Mouse (Mus musculus) heart, embryonic 14.5 days (tissue): ENCODE data around the gene Negr1. TPM values are rescaled to one million over a fixed set of nuclear protein-coding genes. Genes with fewer than 3 reads are reported as not detected.

Experiments used
- ATAC-seq: fragments of 200-750 bp; cut with Nextera tagmentation; 2 replicates; pipeline ENCODE4 v1.8.0; 2017; ENCODE audit warnings: low read depth, moderate TSS enrichment; ENCODE audit not compliant: insufficient number of reproducible peaks, insufficient read depth, low FRiP score
- H3K27ac ChIP-seq, 2 experiments: fragments of 200-500 bp in 1 of 2; fragments of 300-500 bp in 1 of 2; sonication (generic) in 1 of 2; replicated peaks in 1 of 2; 2 replicates each; pipeline ENCODE4 v1.5.1; 2012 to 2014; ENCODE audit warnings: low read depth in 2 of 2, low read length in 2 of 2, control low read depth in 1 of 2, mild to moderate bottlenecking in 1 of 2, mixed read lengths in 1 of 2; ENCODE audit not compliant: control insufficient read depth in 1 of 2, insufficient read depth in 1 of 2
- H3K27me3 ChIP-seq: fragments of 300-500 bp; sonication (generic); 2 replicates; pipeline ENCODE4 v1.6.1; 2014; ENCODE audit warnings: mild to moderate bottlenecking, low read length, control low read depth; ENCODE audit not compliant: control insufficient read depth, insufficient read depth
- H3K36me3 ChIP-seq: fragments of 300-500 bp; sonication (generic); 2 replicates; pipeline ENCODE4 v1.6.1; 2014; ENCODE audit warnings: mild to moderate bottlenecking, control low read depth, low read length, mixed read lengths; ENCODE audit not compliant: control insufficient read depth, insufficient read depth
- H3K4me1 ChIP-seq, 2 experiments: fragments of 200-500 bp in 1 of 2; fragments of 300-500 bp in 1 of 2; sonication (generic) in 1 of 2; 2 replicates each; pipeline ENCODE4 v1.6.1; 2012 to 2014; ENCODE audit warnings: low read length in 2 of 2, control low read depth in 1 of 2, mixed read lengths in 1 of 2; ENCODE audit not compliant: control insufficient read depth in 2 of 2, insufficient read depth in 2 of 2
- H3K4me2 ChIP-seq: fragments of 300-500 bp; sonication (generic); 2 replicates; pipeline ENCODE4 v1.6.1; 2014; ENCODE audit warnings: mild to moderate bottlenecking, low read length
- H3K4me3 ChIP-seq, 2 experiments: fragments of 200-500 bp in 1 of 2; fragments of 300-500 bp in 1 of 2; sonication (generic) in 1 of 2; 2 replicates each; pipeline ENCODE4 v1.5.1; 2012 to 2014; ENCODE audit warnings: low read length in 2 of 2, mild to moderate bottlenecking in 2 of 2, control low read depth in 1 of 2, low read depth in 1 of 2, moderate library complexity in 1 of 2; ENCODE audit not compliant: control insufficient read depth in 1 of 2, insufficient read depth in 1 of 2
- H3K9ac ChIP-seq: fragments of 300-500 bp; sonication (generic); 2 replicates; pipeline ENCODE4 v1.6.1; 2014; ENCODE audit warnings: mild to moderate bottlenecking, low read length
- H3K9me3 ChIP-seq: fragments of 300-500 bp; sonication (generic); 2 replicates; pipeline ENCODE4 v1.6.1; 2016; ENCODE audit warnings: low read length, control low read depth; ENCODE audit not compliant: control insufficient read depth
- WGBS: fragments of 180-500 bp; shearing (Covaris S2); extraction: QIAGEN DNeasy Blood & Tissue Kit; methylation state at CpG from one replicate; pipeline ENCODE4 v1.1.7; 2014; 5-methylcytosine and 5-hydroxymethylcytosine counted together
- polyA plus RNA-seq: library from polyadenylated mRNA; unstranded; fragments of >200 nt; fragmentation: Nextera tagmentation; extraction: Ambion mirVana; gene quantifications from 2 replicates; pipeline ENCODE4 v1.2.1, GENCODE M21; 2014

Gene Negr1
- polyA plus RNA-seq, 1 experiment from 2014 or later, result 2.4 TPM

GRCm38 (mm10) chr3:156698687-156699086 lies 137.1 kb downstream of the Negr1 start:
- Histone ChIP-seq H3K27ac (no peak overlapping the region), H3K4me3 (no peak overlapping the region), H3K9ac (no peak overlapping the region), H3K27me3 (no peaks in the 10 kb centered on the region), H3K36me3 (no peaks in the 10 kb centered on the region), H3K9me3 (no peaks in the 10 kb centered on the region), H3K4me1 (no peaks in the 10 kb centered on the region), H3K4me2 (no peak overlapping the region)
- 81% methylated on average over 1 of the region's 1 CpGs for WGBS
- no peak for ATAC-seq

GRCm38 (mm10) chr3:156703241-156703640 lies 141.6 kb downstream of the Negr1 start:
- H3K4me1 ChIP-seq, result no peaks in the 10 kb centered on the region
- H3K9ac ChIP-seq, result no peak overlapping the region
- no peaks in the 10 kb centered on the region for H3K27me3 ChIP-seq
- H3K36me3 ChIP-seq, result no peaks in the 10 kb centered on the region
- ATAC-seq, result no peak
- H3K9me3 ChIP-seq, result no peaks in the 10 kb centered on the region
- H3K4me2 ChIP-seq, result no peak overlapping the region
- no peak overlapping the region for H3K27ac ChIP-seq
- WGBS, result 57% methylated on average over 1 of the region's 1 CpGs
- no peak overlapping the region for H3K4me3 ChIP-seq

- Histone ChIP-seq H3K9ac (no peak overlapping the region), H3K9me3 (no peaks in the 10 kb centered on the region), H3K4me3 (no peak overlapping the region), H3K27me3 (no peaks in the 10 kb centered on the region), H3K4me2 (no peak overlapping the region), H3K27ac (no peak overlapping the region), H3K4me1 (peaks cover 2 to 6% of the 10 kb centered on the region in 2 experiments; a peak in 3 of 4 replicates), H3K36me3 (no peaks in the 10 kb centered on the region)
- 57% methylated on average over 5 of the region's 5 CpGs for WGBS
- ATAC-seq, result no peak
Observed at GRCm38 (mm10) chr3:156710240-156710639, 148.6 kb downstream of the Negr1 start.

- H3K4me1 ChIP-seq, result peaks cover 2 to 6% of the 10 kb centered on the region in 2 experiments; a peak in 3 of 4 replicates
- WGBS, result 45% methylated on average over 4 of the region's 4 CpGs
- H3K4me3 ChIP-seq, result no peak overlapping the region
- no peak overlapping the region for H3K4me2 ChIP-seq
- H3K27ac ChIP-seq, result no peak overlapping the region
- H3K9me3 ChIP-seq, result no peaks in the 10 kb centered on the region
- ATAC-seq, result peak; percentile 47; the same call in 1 of the 2 replicates
- H3K36me3 ChIP-seq, result no peaks in the 10 kb centered on the region
- H3K27me3 ChIP-seq, result no peaks in the 10 kb centered on the region
- no peak overlapping the region for H3K9ac ChIP-seq
Observed at GRCm38 (mm10) chr3:156710693-156711092, 149.1 kb downstream of the Negr1 start.

GRCm38 (mm10) chr3:156736335-156736734 lies 174.7 kb downstream of the Negr1 start:
- ATAC-seq, result no peak
- H3K9ac ChIP-seq, result no peak overlapping the region
- H3K4me1 ChIP-seq, result no peaks in the 10 kb centered on the region

GRCm38 (mm10) chr3:156739529-156739928 lies 177.9 kb downstream of the Negr1 start:
- Histone ChIP-seq H3K9ac (no peak overlapping the region), H3K9me3 (no peaks in the 10 kb centered on the region), H3K36me3 (no peaks in the 10 kb centered on the region), H3K27me3 (no peaks in the 10 kb centered on the region), H3K4me1 (no peaks in the 10 kb centered on the region), H3K27ac (no peak overlapping the region), H3K4me2 (no peak overlapping the region), H3K4me3 (no peak overlapping the region)
- WGBS, result 60% methylated on average over 3 of the region's 3 CpGs
- ATAC-seq, result no peak

More at GRCm38 (mm10) chr3:156736335-156736734, 174.7 kb downstream of the Negr1 start:
- Histone ChIP-seq H3K27ac (no peak overlapping the region), H3K4me2 (no peak overlapping the region), H3K9me3 (no peaks in the 10 kb centered on the region), H3K27me3 (no peaks in the 10 kb centered on the region), H3K36me3 (no peaks in the 10 kb centered on the region), H3K4me3 (no peak overlapping the region)

GRCm38 (mm10) chr3:156743266-156743665 lies 181.7 kb downstream of the Negr1 start:
- Histone ChIP-seq H3K9ac (no peak overlapping the region), H3K4me2 (no peak overlapping the region), H3K27ac (no peak overlapping the region), H3K4me3 (no peak overlapping the region), H3K27me3 (no peaks in the 10 kb centered on the region), H3K36me3 (no peaks in the 10 kb centered on the region), H3K9me3 (no peaks in the 10 kb centered on the region), H3K4me1 (no peaks in the 10 kb centered on the region)
- WGBS, result 68% methylated on average over 1 of the region's 1 CpGs
- ATAC-seq, result no peak

GRCm38 (mm10) chr3:156745218-156745770 lies 183.7 kb downstream of the Negr1 start:
- no peaks in the 10 kb centered on the region for H3K9me3 ChIP-seq
- WGBS, result 71% methylated on average over 5 of the region's 5 CpGs
- ATAC-seq, result no peak

More at GRCm38 (mm10) chr3:156745218-156745770, 183.7 kb downstream of the Negr1 start:
- no peak overlapping the region for H3K27ac ChIP-seq
- H3K4me3 ChIP-seq, result no peak overlapping the region
- H3K9ac ChIP-seq, result no peak overlapping the region
- no peaks in the 10 kb centered on the region for H3K36me3 ChIP-seq
- no peaks in the 10 kb centered on the region for H3K4me1 ChIP-seq
- H3K4me2 ChIP-seq, result no peak overlapping the region
- no peaks in the 10 kb centered on the region for H3K27me3 ChIP-seq
